Mouse (Mus musculus) embryonic facial prominence, embryonic 13.5 days (tissue): ENCODE measurements around the gene Erg28. TPM values are rescaled to one million over a fixed set of nuclear protein-coding genes. Genes with fewer than 3 reads are reported as not detected.

Experiments used
- ATAC-seq: fragments of 200-750 bp; cut with Nextera tagmentation; 2 replicates; pipeline ENCODE4 v1.8.0; 2017; ENCODE audit warnings: low read depth; ENCODE audit not compliant: insufficient number of reproducible peaks, insufficient read depth, low FRiP score, low TSS enrichment
- H3K27ac ChIP-seq: fragments of 300-500 bp; sonication (generic); 2 replicates; pipeline ENCODE4 v1.5.1; 2015; ENCODE audit warnings: moderate library complexity, mild to moderate bottlenecking, inconsistent platforms
- H3K27me3 ChIP-seq: fragments of 300-500 bp; sonication (generic); 2 replicates; pipeline ENCODE4 v1.6.1; 2015; ENCODE audit warnings: mild to moderate bottlenecking, inconsistent platforms
- H3K36me3 ChIP-seq: fragments of 300-500 bp; sonication (generic); 2 replicates; pipeline ENCODE4 v1.6.1; 2015; ENCODE audit warnings: mild to moderate bottlenecking, inconsistent platforms
- H3K4me1 ChIP-seq: fragments of 300-500 bp; sonication (generic); 2 replicates; pipeline ENCODE4 v1.6.1; 2015; ENCODE audit warnings: inconsistent platforms
- H3K4me2 ChIP-seq: fragments of 300-500 bp; sonication (generic); 2 replicates; pipeline ENCODE4 v1.6.1; 2015; ENCODE audit warnings: moderate library complexity, mild to moderate bottlenecking, inconsistent platforms
- H3K4me3 ChIP-seq: fragments of 300-500 bp; sonication (generic); 2 replicates; pipeline ENCODE4 v1.5.1; 2015; ENCODE audit warnings: mild to moderate bottlenecking, inconsistent platforms
- H3K9ac ChIP-seq: fragments of 300-500 bp; sonication (generic); 2 replicates; pipeline ENCODE4 v1.6.1; 2015; ENCODE audit warnings: mild to moderate bottlenecking, inconsistent platforms
- H3K9me3 ChIP-seq: fragments of 300-500 bp; sonication (generic); 2 replicates; pipeline ENCODE4 v1.6.1; 2016; ENCODE audit warnings: inconsistent platforms
- WGBS: fragments of 180-500 bp; shearing (Covaris S2); methylation state at CpG from one replicate; pipeline ENCODE4 v1.1.7; 2015; ENCODE audit warnings: mixed read lengths; 5-methylcytosine and 5-hydroxymethylcytosine counted together
- polyA plus RNA-seq: library from polyadenylated mRNA; unstranded; fragments of >200 nt; fragmentation: Nextera tagmentation; extraction: Ambion mirVana; gene quantifications from 2 replicates; pipeline ENCODE4 v1.2.1, GENCODE M21; 2015

Erg28 gene
- polyA plus RNA-seq, 1 experiment from 2014 or later: 119 TPM

GRCm38 (mm10) chr12:85771356-85771755 lies 53.0 kb downstream of the Erg28 start:
- Histone ChIP-seq H3K4me3 (no peak overlapping the region), H3K4me1 (no peaks in the 10 kb centered on the region), H3K9me3 (no peaks in the 10 kb centered on the region; the same call in 1 of the 2 replicates), H3K36me3 (no peaks in the 10 kb centered on the region), H3K27ac (no peak overlapping the region), H3K27me3 (no peaks in the 10 kb centered on the region), H3K9ac (no peak overlapping the region), H3K4me2 (no peak overlapping the region)
- no peak for ATAC-seq
- 75% methylated on average over 3 of the region's 3 CpGs for WGBS

- no peak overlapping the region for H3K27ac ChIP-seq
- no peaks in the 10 kb centered on the region for H3K9me3 ChIP-seq
- WGBS: 38% methylated on average over 4 of the region's 4 CpGs
- no peak overlapping the region for H3K9ac ChIP-seq
- H3K4me3 ChIP-seq: no peak overlapping the region
- H3K36me3 ChIP-seq: no peaks in the 10 kb centered on the region
- H3K4me2 ChIP-seq: no peak overlapping the region
- H3K4me1 ChIP-seq: no peaks in the 10 kb centered on the region
- ATAC-seq: no peak
- no peaks in the 10 kb centered on the region for H3K27me3 ChIP-seq
Measured at GRCm38 (mm10) chr12:85767750-85768149, 56.6 kb downstream of the Erg28 start.

- Histone ChIP-seq H3K27me3 (no peaks in the 10 kb centered on the region), H3K4me2 (no peak overlapping the region), H3K27ac (no peak overlapping the region), H3K4me1 (no peaks in the 10 kb centered on the region), H3K9me3 (no peaks in the 10 kb centered on the region), H3K36me3 (no peaks in the 10 kb centered on the region), H3K9ac (no peak overlapping the region), H3K4me3 (no peak overlapping the region)
- ATAC-seq: no peak
- WGBS: 70% methylated on average over 3 of the region's 3 CpGs
Measured at GRCm38 (mm10) chr12:85766287-85766686, 58.1 kb downstream of the Erg28 start.

Other genes with a start within 250 kb of the Erg28 start
- gene Jdp2, start 225.5 kb downstream of the Erg28 start, polyA plus RNA-seq: 0.35 and 0.63 TPM in 2 replicates
- gene Batf, start 137.9 kb downstream of the Erg28 start, polyA plus RNA-seq: 5.8 and 7.6 TPM in 2 replicates
- gene Flvcr2, start 78.0 kb downstream of the Erg28 start, polyA plus RNA-seq: 2.5 and 2.7 TPM in 2 replicates
- gene Ttll5, start 109 bp upstream of the Erg28 start, polyA plus RNA-seq: 13.4 and 17.3 TPM in 2 replicates